Mouse (Mus musculus): ENCODE results near the gene Gtpbp6.
"Not testable (repeated sequence)": the region's sequence is repeated elsewhere in the genome, so short reads cannot be mapped to it uniquely, and the experiment has no call there.

The Gtpbp6 gene

GRCm38 (mm10) chr5:110107581-110108304 lies at the start of gene Gtpbp6:
Gtpbp6 (minus strand) TSS chr5:110108197.
- peak; percentile 96 for DNase-seq (ENCODE audit: low spot score)

- peak; percentile 23 for DNase-seq (ENCODE audit: low spot score)
Measured at GRCm38 (mm10) chr5:110143007-110143406, 35.0 kb upstream of the Gtpbp6 start.

GRCm38 (mm10) chr5:110142309-110142708 lies 34.3 kb upstream of the Gtpbp6 start:
- no peak for DNase-seq (ENCODE audit: low spot score)

GRCm38 (mm10) chr5:110140424-110140823 lies 32.4 kb upstream of the Gtpbp6 start:
- DNase-seq (ENCODE audit: low spot score): no peak

- DNase-seq (ENCODE audit: low spot score): no peak
Measured at GRCm38 (mm10) chr5:110139325-110139724, 31.3 kb upstream of the Gtpbp6 start.

- no peak for DNase-seq (ENCODE audit: low spot score)
Measured at GRCm38 (mm10) chr5:110137816-110138215, 29.8 kb upstream of the Gtpbp6 start.

GRCm38 (mm10) chr5:110136087-110136464 lies 28.1 kb upstream of the Gtpbp6 start:
- DNase-seq (ENCODE audit: low spot score): no peak

GRCm38 (mm10) chr5:110135293-110136086 lies 27.5 kb upstream of the Gtpbp6 start, which contains the start of gene Chfr:
Chfr (plus strand) TSS chr5:110135842.
- peak; percentile 98 for DNase-seq (ENCODE audit: low spot score)

GRCm38 (mm10) chr5:110122380-110122779 lies 14.4 kb upstream of the Gtpbp6 start:
- not testable (repeated sequence) for DNase-seq (ENCODE audit: low spot score)

- peak; percentile 90 for DNase-seq (ENCODE audit: low spot score)
Measured at GRCm38 (mm10) chr5:110109991-110110441, 2.0 kb upstream of the Gtpbp6 start, which contains the start of gene Zfp605. Zfp605 (plus strand) TSS chr5:110110092.

- DNase-seq (ENCODE audit: low spot score): no peak
Measured at GRCm38 (mm10) chr5:110108305-110108628, 270 bp upstream of the Gtpbp6 start.

GRCm38 (mm10) chr5:110106901-110107564 lies 964 bp downstream of the Gtpbp6 start:
- no peak for DNase-seq (ENCODE audit: low spot score)

- no peak for DNase-seq (ENCODE audit: low spot score)
Measured at GRCm38 (mm10) chr5:110106140-110106871, 1.7 kb downstream of the Gtpbp6 start.

GRCm38 (mm10) chr5:110104616-110105380 lies 3.2 kb downstream of the Gtpbp6 start:
- DNase-seq (ENCODE audit: low spot score): no peak

- DNase-seq (ENCODE audit: low spot score): no peak
Measured at GRCm38 (mm10) chr5:110103901-110104615, 3.9 kb downstream of the Gtpbp6 start.

GRCm38 (mm10) chr5:110102853-110103625 lies 5.0 kb downstream of the Gtpbp6 start:
- no peak for DNase-seq (ENCODE audit: low spot score)

GRCm38 (mm10) chr5:110102429-110102828 lies 5.6 kb downstream of the Gtpbp6 start:
- DNase-seq (ENCODE audit: low spot score): no peak

- peak; percentile 31 for DNase-seq (ENCODE audit: low spot score)
Measured at GRCm38 (mm10) chr5:110101716-110102347, 6.2 kb downstream of the Gtpbp6 start.
